Mouse (Mus musculus) induced T-regulatory cell, adult 2 months (primary cell): ENCODE measurements at regions not wholly inside any gene's neighbourhood (a gene's known extent, or its start where the extent isn't known, plus 50 kb on each side); places are given as distances from the start of the nearest gene placed in this dataset.
"Not testable (repeated sequence)": the region's sequence is repeated elsewhere in the genome, so short reads cannot be mapped to it uniquely, and the experiment has no call there.

Experiments used
- DNase-seq: peaks from one replicate; pipeline ENCODE4 v3.0.0-alpha.2; 2012; ENCODE audit warnings: low read depth

DNA sequence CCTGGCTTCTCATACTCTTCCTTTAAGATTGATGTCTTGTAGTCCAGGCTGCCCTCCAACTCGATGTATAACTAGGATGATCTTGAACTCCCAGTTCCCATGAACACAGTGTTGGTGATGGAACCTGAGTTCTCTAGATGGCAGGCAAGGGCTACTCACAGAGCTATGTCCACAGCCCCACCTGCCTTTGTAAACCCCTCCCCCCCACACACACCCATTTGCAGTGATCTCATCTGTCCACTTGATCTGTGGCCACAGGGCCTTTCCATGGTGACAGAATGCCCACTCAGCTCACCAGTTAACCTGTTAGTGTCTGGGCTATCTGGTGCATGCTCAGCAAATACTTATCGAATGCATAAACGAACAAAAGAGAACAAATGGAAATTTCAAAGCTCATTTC lies 176.4 kb downstream of the Nucb2 start:
- no peak for DNase-seq

DNA sequence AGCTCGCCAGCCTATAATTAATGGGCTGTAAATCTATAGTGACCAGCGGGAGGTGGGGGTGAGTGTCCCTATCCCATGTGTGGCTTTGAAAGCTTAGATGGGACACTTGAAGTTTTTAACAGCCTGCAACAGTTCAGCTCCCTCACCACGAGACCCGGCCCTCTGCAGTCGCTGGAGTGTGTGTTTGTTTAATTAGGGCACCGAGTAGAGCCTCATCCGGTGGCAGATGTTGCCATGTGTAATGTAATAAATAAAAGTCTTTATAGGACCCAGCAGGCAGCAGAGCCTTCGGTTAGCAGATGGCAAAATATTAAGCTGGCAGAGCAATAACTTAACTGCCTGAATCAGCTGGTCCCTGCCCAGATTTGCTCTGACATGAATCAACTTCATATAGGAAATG lies 177.1 kb downstream of the Nucb2 start:
- DNase-seq, result no peak

- DNase-seq, result no peak
Observed at GRCm38 (mm10) chr7:116700409-116700808, 196.2 kb downstream of the Nucb2 start.

- DNase-seq, result peak; percentile 26
Observed at GRCm38 (mm10) chr7:116701466-116702342, 197.5 kb downstream of the Nucb2 start.

DNA sequence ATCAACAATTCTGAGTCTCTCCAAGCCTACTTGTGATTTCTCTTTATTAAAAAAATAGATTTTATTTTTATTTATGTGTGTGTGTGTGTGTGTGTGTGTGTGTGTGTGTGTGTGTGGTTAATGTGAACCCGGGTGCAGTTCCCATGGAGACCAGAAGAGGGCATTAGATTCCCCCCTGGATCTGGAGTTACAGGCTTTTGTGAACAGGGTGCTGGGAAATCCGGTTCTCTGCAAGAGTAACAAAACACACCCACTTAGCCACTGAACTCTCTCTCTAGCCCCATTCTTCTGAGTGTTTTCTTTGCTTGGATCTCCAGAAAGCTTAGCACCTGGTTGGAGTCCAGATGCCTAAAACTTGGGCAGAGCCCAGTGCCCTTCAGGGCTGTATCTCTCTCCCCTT lies 198.4 kb downstream of the Nucb2 start:
- peak; percentile 5 for DNase-seq

- no peak for DNase-seq
Observed at GRCm38 (mm10) chr7:116711541-116711940, 207.4 kb downstream of the Nucb2 start.

DNA sequence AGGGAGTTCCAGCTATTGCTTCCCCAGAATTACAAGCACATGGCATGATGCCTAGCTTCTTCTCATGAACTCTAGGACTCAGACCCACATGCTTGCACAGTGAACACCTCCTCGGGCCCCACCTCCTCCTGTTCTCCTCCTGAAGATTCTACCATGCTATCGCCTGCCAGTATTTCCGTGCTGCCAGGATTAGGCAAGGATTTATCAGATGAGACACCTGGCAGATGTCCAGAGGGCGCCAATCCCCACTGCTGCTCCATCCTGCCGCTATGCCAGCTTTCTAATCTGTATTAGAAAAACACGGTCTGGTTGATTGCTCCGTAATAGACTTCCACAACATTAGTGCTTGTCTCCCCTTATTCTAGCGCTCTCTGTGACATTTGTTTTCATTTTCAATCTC lies 209.0 kb downstream of the Nucb2 start:
- DNase-seq, result no peak

DNA sequence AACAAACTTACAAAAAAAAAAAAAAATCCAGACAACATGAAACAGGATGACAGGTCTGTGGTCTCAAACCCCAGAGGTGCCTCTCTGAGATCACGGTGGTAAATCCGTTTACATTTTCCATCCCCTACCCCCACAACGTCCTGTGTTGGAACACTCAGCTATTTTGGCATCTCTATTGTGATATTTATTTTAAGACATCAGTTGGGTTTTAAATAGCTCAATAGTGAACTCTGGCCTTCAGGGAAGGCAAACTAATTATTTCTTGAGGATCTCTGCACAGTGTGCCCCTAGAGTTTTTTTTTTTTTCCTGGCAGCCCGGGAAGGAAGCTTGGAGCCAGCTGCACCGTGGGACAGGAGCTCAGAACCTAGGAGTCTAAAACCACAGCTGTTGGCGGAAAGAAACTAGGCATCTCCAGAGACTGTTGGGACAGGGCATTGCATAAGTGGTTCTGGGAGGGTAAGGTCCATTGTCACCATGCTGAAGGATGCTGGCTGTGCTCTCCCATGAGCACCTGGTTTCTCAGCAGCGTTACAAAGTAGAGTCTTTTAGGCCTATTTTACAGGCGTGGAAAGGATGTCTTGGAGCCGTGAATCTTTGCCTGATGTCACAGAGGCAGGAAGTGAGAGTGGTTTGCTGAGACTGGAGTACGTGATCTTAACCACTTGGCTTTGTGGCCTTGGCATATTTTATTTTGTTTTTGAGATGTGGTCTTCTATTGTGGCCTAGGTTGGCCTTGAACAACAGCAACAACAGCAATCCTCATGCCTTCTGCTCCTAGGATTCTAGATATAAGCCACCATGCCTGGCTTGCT lies 211.3 kb downstream of the Nucb2 start:
- peak; percentile 44 for DNase-seq

- DNase-seq, result no peak
Observed at GRCm38 (mm10) chr7:116728379-116728778, 224.2 kb downstream of the Nucb2 start.

DNA sequence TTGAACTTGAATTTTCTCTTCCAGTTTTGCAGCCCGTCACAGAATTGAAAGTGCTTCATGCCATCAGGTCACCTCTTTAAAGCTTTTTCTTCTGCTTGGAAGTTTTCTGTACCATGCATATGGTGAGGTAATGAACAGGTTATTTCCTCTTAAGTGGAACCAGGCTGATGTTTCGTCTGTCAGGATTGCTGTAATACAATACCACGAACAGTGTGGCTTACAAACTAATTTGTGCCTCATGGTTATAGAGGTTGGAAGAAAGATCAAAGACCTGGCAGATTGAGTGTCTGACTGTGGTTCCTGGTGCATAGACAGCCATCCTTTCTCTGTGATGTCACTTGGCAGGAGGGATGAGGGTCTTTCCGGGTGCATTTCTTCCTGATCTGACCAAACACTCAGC lies 225.6 kb downstream of the Nucb2 start:
- no peak for DNase-seq

- no peak for DNase-seq
Observed at GRCm38 (mm10) chr7:116735676-116736075, 231.5 kb downstream of the Nucb2 start.

DNA sequence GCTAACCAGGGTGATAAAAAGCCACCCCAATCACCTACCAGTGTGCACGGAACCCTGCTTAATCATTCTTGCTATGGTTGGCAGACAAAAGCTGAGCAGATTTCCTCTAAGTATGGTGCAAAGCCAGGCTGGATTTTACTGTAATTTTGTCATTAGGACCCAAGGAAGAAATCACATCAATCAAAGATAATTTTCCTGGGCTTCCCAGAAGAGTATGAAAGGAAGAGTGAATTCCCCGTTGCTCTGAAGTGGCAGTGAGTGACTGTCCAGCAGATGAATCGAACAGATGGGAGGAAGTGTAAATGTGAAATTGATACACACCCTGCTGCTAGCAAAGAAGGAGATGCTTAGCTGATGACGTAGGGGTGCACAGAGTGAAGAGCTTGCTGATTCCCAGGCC lies 232.2 kb downstream of the Nucb2 start:
- no peak for DNase-seq

- no peak for DNase-seq
Observed at GRCm38 (mm10) chr7:116738009-116738408, 233.8 kb downstream of the Nucb2 start.

- no peak for DNase-seq
Observed at GRCm38 (mm10) chr7:116754556-116754955, 250.4 kb downstream of the Nucb2 start.

DNA sequence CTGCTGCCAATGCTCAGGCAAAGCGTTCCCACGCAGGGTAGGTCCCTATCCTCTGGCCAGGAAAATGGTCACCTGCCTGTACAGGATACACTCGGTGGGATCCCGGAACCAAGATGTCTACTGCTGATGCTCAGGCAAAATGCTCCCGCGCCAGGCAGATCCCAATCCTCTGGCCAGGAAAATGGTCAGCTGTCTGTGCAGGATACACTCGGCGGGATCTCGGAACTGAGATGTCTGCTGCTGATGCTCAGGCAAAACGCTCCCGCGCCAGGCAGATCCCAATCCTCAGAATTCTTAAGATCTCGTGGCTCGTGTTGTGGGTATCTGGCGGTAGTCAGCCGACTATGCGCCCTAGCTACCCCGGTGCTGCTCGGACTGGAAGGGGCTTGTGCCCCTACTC lies 288.0 kb downstream of the Nucb2 start:
- DNase-seq, result not testable (repeated sequence)

GRCm38 (mm10) chr7:116808475-116808874 lies 304.3 kb downstream of the Nucb2 start:
- no peak for DNase-seq

DNA sequence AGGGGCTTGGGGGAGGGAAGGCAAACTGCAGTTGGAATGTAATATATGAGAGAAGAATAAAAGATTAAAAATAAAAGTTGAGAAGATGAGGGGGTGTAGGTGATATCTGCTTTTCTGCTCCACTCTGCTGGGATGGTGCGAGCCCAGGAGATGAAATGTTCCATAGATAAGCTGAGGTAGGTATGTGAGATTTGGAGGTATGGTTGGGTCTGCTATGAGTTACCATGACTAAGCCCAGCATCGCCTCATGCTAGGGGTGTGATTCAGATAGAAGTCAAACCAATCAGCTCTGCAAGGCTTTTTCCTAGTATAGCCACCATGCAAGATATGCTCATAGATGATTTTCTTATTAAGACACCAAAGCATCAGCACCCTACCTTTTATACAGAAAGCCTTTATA lies 312.3 kb downstream of the Nucb2 start:
- no peak for DNase-seq

GRCm38 (mm10) chr7:116817991-116818390 lies 313.8 kb downstream of the Nucb2 start:
- no peak for DNase-seq

- no peak for DNase-seq
Observed at GRCm38 (mm10) chr7:116820613-116821012, 316.4 kb downstream of the Nucb2 start.

DNA sequence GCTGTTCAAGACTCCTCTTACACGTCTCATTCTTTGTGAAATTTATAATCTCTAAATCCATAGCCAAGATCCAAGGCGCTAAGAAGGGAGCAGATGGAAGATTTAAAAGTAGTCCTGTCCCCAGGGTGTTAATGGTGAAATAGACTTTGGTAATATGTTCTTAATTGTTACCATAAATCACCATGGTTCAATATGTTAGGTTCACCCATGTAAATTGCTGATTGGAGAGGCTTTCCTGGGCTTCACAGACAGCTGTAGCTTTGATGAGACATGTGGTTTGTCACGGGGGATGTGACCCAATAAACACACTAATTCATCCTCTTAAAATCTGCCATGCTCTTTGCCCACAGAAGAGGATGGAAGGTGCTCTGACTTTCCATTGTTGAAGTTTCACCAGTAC lies 338.7 kb downstream of the Nucb2 start:
- DNase-seq, result no peak

GRCm38 (mm10) chr7:116847846-116848730 lies 343.9 kb downstream of the Nucb2 start:
- DNase-seq, result no peak

DNA sequence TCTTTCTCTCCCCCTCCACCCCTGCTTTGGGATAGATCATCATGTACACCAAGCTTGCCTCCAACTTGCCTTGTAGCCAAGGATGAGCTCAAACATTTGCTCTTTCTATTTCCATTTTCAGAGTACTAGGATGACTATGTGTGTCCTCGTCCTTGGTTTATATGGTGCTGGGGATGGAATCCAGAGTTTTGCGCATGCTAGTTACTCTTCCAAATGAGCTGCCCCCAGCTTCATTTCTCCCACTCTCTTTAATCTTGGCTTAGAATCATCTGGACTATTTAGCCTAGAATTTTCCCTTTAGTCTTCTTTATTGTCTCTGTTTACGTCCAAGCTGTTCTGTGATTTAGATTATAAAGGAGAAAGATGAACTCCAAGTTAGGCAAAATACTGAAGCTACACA lies 349.2 kb downstream of the Nucb2 start:
- no peak for DNase-seq
